Mouse (Mus musculus): ENCODE measurements around the gene Tfr2.
"Not testable (repeated sequence)": the region's sequence is repeated elsewhere in the genome, so short reads cannot be mapped to it uniquely, and the experiment has no call there.

The Tfr2 gene

DNA sequence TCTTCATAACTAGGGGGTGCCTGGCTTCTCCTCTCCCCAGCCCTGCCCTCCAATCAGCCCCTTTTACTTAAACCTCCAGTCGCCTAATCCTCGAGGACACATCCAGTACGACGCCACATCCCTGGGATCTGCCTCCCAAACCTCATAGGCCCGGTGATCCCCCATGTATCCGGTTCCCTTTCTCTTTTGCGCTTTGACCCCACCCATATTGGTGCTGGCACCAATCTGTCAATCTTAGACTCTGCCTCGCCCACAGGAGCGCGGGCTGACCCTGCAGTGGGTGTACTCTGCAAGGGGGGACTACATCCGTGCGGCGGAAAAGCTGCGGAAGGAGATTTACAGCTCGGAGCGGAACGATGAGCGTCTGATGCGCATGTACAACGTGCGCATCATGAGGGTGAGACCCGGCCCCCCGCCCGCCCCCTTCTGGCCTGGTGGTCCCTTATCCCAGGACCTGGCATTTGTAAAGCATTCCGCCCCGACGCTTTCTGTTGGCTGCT lies 14.1 kb downstream of the Tfr2 start:
- no peak for DNase-seq (ENCODE audit: low spot score)

DNA sequence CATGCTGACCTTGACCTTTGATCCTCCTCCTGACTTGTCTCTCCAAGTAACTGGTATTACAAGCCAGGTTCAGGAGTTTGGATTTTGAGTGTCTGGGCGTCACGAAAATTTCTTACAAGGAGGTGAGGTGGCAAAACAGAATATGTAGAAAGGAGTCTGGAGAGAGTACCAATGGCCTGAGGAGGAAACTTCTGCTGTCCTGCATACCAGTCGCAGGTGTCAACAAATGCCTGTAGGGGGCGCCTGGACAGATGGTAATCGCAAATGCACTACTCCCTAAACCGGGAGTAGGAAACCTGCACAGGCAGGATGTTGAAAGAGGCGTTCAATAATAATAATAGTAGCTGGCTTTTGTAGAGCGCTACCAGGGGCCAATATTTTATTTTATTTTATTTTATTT lies 15.3 kb downstream of the Tfr2 start:
- peak; percentile 65 for DNase-seq (ENCODE audit: low spot score)

DNA sequence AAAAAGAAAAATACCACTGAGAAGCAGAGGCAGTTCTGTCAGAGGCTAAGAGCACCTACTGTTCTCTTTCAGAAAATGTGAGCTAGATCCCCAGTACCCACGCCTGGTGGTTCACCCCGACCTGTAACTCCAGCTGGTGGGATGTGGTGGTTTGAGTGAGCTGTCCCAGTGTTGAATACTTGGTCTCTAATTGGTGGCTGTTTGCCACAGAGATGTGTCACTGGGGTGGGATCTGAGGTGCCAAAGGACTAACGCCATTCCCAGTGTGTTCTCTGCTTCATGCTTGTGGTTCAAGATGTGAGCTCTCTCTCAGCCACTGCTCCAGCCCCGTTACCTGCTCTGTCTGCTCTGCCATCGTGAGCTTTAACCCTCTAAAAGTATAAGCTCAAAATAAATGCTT lies 20.9 kb downstream of the Tfr2 start:
- DNase-seq (ENCODE audit: low spot score), result no peak

DNA sequence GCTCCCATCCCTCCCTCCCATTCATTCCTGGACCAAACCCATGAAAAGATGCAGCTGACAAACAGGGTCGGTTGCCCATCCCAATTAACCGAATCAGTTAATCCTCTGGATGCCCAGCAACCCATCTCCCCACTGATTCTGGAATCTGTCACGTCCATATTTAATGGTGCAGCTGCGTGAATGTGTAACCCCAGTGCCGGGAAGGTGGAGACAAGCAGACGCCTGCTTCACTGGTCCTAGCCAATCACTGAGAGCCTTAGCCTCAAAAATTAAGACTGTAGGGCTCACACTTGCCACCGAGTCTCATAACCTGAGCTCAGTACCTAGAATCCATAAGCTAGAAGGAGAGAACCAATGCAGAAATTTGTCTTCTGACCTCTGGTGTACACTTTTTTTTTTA lies 26.3 kb downstream of the Tfr2 start:
- no peak for DNase-seq (ENCODE audit: low spot score)

DNA sequence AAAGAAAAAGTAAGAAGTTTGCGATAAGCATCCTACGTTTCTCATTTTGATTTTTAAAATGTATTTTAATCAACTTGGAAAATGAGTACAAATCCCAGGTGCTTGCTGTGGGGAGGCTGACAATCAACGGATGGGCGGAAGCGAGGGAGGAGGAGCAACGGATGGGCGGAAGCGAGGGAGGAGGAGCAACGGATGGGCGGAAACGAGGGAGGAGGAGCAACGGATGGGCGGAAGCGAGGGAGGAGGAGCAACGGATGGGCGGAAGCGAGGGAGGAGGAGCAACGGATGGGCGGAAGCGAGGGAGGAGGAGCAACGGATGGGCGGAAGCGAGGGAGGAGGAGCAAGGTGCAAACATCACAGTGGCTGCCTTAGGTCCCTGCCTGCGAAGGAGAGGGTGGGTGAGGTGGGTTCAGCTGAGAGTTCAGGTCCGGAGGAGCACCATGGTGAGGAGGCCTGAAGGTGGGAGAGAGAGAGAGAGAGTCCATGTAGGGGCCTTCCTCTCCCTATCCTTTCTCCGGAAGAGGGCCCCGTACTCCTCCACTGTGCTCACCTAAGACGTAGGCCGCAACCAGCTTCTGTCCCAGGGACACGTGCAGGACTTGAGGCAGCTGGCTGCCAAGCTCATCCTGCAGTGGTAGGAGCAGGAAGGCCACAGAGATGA lies 27.1 kb downstream of the Tfr2 start:
- DNase-seq (ENCODE audit: low spot score), result no peak

DNA sequence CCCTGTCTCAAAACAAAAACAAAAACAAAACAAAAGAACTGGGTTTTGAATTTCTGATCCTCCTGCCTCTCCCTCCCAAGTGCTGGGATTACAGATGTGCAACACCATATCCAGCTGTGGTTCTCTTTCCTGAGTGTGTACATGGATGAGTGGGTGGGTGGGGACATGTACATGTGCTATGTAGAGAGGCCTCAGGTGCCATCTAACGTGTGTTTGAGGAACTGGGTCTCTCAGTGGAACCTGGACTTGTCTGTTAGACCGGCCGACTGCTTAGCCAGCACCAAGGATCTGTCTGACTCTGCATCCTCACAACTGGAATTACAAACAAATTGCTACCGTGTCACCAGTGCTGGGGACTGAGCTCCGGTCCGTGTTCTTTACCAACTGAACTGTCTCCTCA lies 28.0 kb downstream of the Tfr2 start:
- no peak for DNase-seq (ENCODE audit: low spot score)

DNA sequence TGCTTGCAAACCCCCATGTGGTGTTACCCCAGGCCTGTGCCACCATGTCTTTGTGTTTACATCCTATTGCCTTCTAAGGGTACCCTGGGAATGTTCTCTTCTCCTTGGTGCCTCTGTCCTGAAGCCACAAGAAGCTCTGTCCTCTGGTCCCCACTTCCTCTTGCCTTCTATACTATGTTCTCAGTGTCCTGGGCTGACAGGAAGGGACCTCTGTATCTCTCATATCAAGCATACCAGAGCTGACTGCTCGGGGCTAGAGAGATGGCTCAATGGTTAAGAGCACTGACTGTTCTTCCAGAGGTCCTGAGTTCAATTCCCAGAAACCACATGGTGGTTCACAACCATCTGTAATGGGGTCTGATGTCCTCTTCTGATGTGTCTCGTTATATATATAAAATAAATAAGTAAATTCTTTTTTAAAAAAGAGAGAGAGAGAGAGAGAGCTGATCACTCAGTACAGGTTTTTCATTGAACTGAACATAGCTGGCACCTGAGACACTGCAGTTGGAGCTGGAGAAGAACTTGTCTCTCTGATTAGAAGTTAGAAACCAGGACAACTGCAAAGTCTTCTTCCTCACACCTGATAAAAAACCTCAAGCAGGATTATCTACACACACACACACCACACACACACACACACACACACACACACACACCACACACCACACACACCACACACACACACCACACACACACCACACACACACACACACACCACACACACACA lies 28.6 kb downstream of the Tfr2 start:
- no peak for DNase-seq (ENCODE audit: low spot score)

DNA sequence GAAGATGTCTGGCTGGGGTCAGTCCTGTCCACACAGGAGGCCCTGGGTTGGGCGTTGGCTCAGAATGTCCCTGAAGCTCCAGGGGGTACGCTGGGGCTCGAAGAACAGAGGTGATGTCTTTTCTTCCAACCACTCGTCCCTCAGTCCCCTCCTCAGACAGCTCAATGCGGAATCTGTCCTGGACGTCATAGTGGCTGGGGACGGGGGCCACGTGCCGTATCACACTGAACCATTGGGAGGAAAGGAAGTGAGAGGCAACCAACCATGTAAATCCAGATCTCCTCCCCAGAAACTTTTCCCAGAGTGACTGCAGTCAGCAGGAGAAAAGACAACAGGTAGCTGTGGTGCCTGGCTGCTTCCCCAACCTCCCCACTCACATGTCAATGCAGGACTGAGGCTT lies 30.0 kb downstream of the Tfr2 start:
- DNase-seq (ENCODE audit: low spot score), result no peak

DNA sequence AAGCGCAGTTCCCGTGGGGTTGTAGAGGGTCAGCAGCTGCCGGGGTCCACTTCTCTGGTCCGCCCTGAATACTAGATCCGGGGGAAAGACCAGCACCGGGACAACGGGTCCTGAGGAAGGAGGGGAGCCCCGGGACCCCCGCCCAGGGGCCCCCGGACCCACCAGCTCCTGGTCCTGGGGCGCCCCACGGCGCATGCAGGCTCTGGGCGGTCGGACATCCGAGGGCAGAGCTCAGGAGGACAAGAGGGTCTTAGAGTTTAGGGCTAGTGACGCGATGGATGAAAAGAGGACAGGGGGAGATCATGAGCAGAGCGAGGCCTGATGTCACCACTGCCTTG lies 30.6 kb downstream of the Tfr2 start:
- no peak for DNase-seq (ENCODE audit: low spot score)

DNA sequence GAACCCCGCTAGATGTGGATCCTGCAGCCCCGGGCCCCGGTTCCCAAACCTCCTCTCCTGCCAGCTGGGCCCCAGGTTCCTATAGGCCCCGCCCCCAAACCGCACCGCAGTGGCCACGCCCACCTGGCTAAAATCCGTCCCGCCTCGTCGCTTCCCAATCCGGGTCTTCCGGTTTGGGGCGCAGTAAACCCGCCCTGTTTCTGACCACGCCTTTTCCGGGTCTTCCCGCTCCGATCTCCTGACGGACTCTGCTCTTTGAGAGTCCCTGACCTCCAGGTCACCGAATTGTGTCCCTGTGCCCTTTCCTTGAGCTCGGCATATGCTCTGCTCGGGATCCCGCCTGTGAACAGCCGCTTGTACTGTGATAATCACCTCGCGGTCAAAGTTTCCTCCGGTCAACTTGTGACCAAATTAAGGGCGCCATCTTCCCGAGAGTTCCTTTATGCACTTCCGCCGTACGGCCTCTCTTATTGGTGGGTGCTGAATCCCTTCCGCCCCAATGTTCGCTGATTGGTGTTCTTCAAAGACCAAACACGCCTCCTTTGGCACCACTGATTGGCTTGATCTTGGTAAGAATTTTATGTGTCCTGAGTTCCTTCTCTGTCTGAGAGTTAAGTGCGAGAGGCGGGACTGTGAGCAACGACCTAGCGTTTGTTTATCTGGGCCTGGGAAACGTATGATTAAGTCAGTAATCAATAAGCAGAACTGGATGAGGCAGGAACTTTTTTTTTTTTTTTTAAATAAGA lies 31.2 kb downstream of the Tfr2 start, which contains the start of gene Mospd3:
Mospd3 (minus strand) TSS at position 440 of the 746 bp plus-strand sequence.
- DNase-seq (ENCODE audit: low spot score), result peak; percentile 96

DNA sequence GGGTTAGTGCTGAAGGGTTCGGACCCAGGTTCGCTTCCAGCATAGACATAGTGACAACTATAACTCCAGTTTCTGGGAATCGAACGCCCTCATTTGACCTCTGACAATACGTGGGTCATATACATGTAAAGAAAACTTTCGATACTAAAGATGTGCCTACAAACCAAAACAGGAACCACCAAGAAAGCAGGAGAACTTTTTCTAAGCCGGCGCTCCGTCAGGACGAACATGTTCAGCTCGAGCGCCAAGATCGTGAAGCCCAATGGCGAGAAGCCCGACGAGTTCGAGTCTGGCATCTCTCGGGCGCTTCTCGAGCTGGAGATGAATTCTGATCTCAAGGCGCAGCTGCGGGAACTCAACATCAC lies 31.7 kb downstream of the Tfr2 start:
- no peak for DNase-seq (ENCODE audit: low spot score)

DNA sequence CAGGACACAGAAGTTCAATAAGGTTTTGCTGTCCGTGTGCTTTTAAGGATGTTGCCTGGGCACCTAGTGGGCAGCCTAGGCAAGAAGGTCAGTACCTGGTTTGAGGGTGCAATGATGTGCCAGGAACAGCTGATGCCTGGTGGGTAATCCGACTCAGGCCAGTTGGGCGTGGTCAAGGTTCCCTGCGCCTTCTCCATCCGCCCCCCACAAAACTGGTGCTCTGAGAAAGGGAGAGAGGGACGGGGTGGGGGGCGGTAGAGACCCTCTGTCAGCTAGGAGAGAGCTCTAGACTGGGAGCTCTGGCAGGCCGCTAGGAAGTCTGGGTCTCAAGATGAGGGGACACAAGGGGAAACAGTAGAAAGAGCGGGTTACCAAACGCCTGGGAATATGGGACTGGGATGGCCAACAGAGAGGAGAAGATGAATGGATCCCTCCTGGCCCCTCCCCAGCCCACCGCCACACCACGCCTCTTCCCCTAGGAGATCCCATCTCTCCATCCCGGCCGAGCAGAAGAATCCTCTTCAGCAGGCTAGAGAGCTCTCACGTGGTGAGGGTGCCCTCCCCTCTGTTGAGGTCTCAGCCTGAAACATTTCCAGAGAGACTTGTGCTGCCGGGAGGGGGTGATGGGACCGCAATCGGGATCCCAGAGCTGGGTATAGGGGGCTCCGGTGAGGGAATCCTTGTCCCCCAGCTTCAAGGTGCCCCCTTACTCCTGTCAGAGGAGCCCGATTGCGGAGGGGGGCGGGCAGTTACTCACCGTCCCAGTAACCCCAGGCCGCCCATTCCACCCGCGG lies 38.4 kb downstream of the Tfr2 start:
- DNase-seq (ENCODE audit: low spot score), result no peak

DNA sequence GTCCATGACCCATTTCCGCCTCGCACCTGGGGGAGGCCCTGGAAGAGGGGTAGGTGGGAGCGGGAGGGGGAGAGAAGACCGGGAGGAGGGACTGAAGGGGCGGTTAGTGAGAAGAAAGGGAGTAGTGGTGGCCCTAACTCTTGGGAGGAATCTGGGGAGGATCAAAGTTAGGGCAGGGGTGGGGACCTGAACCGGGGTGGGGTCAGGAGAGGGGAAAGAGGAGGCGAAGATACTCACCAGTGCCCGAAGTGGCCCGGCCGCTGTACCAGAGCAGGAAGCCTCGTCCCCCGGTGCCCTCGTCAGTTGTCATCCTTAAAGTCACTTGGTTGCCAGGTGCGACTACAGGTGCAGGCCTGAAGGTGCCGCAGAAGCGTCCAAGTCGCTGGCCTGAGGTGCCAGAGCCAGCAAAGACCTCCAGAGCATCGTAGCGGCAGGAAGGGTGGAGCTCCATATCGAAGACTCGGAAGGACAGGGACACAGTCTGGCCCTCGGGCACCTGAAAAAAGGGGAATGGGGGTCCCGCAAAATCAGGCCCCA lies 39.1 kb downstream of the Tfr2 start:
- no peak for DNase-seq (ENCODE audit: low spot score)

DNA sequence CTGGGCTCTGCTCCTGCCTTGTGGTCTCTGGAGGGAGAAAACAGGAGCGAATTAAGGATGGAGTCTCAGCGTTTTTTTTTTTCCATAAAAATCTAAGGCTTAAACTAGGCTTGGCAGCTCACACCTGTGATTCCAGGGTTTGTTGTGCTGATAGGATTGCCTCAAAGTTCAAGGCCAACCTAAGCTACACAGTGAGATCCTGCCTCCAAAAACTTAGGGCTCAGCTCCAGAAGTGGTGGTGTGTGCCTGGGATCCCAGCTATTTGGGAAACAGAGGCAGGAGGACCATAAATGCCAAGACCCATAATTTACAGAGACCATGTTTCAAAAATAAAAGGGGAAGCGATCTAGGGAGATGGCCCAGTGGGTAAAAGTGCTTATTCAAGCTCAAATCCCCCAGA lies 39.7 kb downstream of the Tfr2 start:
- DNase-seq (ENCODE audit: low spot score), result no peak

DNA sequence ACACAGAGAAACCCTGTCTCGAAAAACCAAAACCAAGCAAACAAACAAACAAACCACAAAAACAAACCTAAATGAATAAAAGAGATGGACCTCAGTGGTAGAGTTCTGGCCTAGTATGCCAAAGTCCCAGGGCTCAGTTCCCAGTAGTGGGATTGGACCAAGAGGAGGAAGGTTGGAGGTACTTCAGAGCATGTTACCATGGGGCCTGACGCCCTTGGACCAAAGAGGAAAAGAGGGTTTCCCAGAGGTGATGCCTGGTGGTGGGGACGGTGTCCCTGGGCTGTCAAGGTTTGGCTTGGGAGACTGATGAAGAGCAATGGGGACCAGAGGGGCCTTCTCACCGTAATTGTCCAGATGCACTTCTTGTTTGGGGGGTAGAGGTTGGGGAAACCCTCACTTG lies 40.4 kb downstream of the Tfr2 start:
- DNase-seq (ENCODE audit: low spot score), result no peak

DNA sequence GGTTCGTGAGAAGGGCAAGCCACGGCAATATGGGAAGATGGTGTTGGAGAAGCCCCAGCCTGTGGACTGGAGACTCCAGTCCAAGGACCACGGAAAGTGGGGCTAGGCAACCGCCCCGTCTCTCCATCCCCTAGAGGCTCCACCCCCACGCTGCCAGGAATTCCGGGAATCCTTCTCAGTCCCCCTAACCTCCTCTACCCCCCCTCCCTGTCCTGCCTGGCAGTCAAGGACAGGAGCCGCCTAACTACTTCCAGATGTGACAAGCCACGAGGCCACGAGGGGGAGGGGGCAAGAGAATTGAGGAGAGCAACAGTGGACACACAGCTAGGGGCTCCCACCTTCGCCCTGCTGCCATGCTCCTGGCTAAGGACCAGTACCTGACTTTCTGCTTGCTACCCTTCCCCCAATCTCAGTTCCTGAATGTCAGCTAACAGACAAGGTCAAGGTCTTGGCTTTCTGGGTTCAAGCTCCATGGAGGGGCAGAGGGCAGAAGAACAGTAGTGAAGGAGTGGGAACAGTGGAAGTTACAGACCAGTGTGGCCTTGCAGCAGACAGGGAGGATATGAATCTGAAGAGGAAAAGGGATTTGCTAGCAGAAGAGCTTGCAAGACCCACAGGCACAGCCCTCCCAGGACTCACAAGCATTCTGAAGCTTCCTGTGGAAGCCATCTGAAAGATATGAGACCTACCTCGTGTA lies 41.1 kb downstream of the Tfr2 start:
- DNase-seq (ENCODE audit: low spot score), result peak; percentile 81

DNA sequence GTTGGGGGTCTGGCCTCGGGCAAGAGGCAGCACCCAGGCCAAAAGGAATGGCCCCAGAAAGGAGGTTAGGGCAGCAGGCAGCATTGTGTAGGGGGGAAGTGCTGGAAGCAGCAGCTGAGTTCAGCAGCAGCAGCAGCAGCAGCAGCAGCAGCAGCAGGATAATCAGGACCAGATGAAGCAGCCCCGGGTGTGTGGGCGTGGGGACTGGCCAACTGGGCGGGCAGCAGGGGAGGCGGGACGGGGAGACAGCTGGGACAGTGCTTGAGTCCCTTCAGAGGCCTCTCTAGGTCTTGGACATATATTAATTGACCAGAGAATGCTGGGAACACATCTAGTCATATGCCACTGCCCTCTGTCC lies 41.6 kb downstream of the Tfr2 start:
- peak; percentile 69 for DNase-seq (ENCODE audit: low spot score)

DNA sequence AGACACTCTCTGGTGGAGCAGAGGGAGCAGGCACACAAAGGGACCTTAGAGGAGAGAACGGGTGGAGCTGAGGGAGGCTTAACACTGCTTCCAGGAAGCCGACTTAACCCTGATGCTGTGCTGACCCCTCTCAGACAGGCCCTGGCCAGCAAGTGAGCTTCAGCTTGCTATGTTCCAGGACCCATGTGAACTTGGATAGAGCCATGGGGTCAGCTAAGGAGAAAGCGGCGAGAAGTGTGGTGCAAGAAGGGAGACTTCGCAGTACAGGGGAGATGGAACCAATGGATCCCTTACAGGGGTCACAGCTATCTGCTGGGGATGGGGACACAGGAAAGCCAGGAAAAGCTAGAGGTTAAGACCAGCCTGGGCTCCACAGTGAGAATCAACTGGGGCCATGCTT lies 43.4 kb downstream of the Tfr2 start:
- DNase-seq (ENCODE audit: low spot score), result no peak

DNA sequence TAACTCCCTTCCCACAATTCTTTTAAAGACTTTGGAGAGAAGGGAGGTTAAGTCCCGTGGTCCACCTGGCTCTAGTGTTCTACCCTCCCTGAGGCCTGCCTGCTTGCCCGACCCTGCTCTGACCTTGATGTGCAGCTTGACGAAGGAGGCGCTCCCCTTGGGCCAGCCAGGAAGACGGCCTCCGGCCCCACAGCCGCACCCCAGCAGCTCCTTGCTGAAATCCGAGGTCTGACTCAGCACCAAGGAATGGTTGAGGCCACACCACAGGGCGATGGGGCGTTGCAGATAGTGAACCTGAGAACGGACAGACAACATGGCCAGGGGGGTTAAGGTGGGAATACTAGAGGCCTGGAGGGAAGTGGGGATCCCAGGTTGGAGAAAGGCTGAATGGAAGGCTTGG lies 43.9 kb downstream of the Tfr2 start, which contains the start of gene Pcolce:
Pcolce (minus strand) TSS at position 235 of the 400 bp plus-strand sequence.
- DNase-seq (ENCODE audit: low spot score), result peak; percentile 58

DNA sequence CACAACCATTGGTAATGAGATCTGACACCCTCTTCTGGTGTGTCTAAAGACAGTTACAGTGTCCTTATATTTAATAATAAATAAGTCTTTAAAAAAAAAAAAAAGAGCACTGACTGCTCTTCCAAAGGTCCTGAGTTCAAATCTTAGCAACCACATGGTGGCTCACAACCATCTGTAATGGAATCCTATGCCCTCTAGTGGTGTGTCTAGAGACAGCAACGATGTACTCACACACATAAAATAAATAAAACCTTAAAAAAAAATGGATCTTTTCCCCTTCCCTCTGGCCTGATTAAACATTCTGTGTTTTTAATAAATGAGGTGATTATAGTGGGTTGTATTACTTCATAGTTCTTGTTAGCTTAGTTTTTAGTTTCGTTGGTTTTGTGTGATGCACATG lies 45.3 kb downstream of the Tfr2 start:
- DNase-seq (ENCODE audit: low spot score), result not testable (repeated sequence)

DNA sequence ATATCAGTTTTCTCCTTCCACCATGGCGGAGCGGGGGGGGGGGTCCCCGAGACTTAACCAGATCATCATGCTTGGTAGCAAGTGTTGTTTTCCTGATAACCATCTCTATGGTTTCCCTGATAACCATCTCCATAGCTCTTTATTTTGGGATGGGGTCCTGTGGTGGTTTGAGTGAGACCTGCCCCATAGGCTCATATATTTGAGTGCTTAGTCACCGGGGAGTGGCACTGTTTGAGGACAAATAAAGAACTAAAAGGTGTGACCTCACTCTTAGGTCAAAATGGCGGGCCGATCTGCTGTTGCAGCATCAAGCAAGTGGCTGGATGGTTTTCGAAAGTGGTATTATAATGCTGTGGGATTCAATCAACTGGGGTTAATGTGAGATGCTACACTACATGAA lies 45.7 kb downstream of the Tfr2 start:
- no peak for DNase-seq (ENCODE audit: low spot score)

Data from ovary, postnatal 36 days (tissue).